9 mouse cellular contexts compared by ENCODE assay signal in genomic region chr10:75258241-75258640, GRCm38 (mm10). TPM values are rescaled to one million over a fixed set of nuclear protein-coding genes. Genes with fewer than 3 reads are reported as not detected.
A peak's percentile ranks its signal among the peaks of the same experiment; 100 is the strongest.
DNase-seq lines count a peak whose midpoint lies in the region; ATAC-seq and TF ChIP-seq lines count a peak whose summit lies in the region.
"Had no signal": no experiment of that assay in that cellular context is flagged by ENCODE, and none has a peak within 500 bp of the region (broad histone marks: within the 10 kb centered on the region; RNA-seq: fewer than 3 reads in every experiment).

No protein-coding gene starts in this region.

- no peaks in the 10 kb centered on the region for H3K9me3 ChIP-seq in midbrain, embryonic 12.5 days
- no peaks in the 10 kb centered on the region for H3K9me3 ChIP-seq in midbrain, embryonic 13.5 days
- no peaks in the 10 kb centered on the region for H3K9me3 ChIP-seq in heart, postnatal 0 days (replicated peaks; ENCODE audit: control insufficient read depth, low read length)

- H3K9ac ChIP-seq in midbrain, embryonic 12.5 days (replicated peaks), result no peak overlapping the region
- H3K9ac ChIP-seq in midbrain, embryonic 13.5 days (replicated peaks), result no peak overlapping the region
- H3K9ac ChIP-seq in heart, postnatal 0 days (replicated peaks; ENCODE audit: low read depth, low read length), result no peak overlapping the region

- H3K4me3 ChIP-seq in midbrain, embryonic 12.5 days, result no peak overlapping the region
- H3K4me3 ChIP-seq in midbrain, embryonic 13.5 days (replicated peaks), result no peak overlapping the region
- H3K4me3 ChIP-seq in heart, postnatal 0 days (ENCODE audit: low read depth, low read length), result no peak overlapping the region

- 71% methylated on average over 5 of the region's 5 CpGs for WGBS in midbrain, embryonic 12.5 days
- 72% methylated on average over 5 of the region's 5 CpGs for WGBS in midbrain, embryonic 13.5 days
- WGBS in heart, postnatal 0 days, result 62% methylated on average over 5 of the region's 5 CpGs

- no peak for TF ChIP-seq EP300 in heart, postnatal 0 days (IDR thresholded peaks at IDR 0.05; ENCODE audit: low read depth)

- no peak overlapping the region for H3K4me2 ChIP-seq in midbrain, embryonic 12.5 days (replicated peaks)
- no peak overlapping the region for H3K4me2 ChIP-seq in midbrain, embryonic 13.5 days (replicated peaks)
- H3K4me2 ChIP-seq in heart, postnatal 0 days (ENCODE audit: low read depth, low read length), result no peak overlapping the region

- H3K36me3 ChIP-seq in midbrain, embryonic 12.5 days, result peaks cover 43% of the 10 kb centered on the region
- peaks cover 48% of the 10 kb centered on the region for H3K36me3 ChIP-seq in midbrain, embryonic 13.5 days
- H3K36me3 ChIP-seq in heart, postnatal 0 days (replicated peaks; ENCODE audit: control insufficient read depth, insufficient read depth, low read length), result peaks cover 48% of the 10 kb centered on the region

- 0 out of 2 replicates have a peak overlapping the region, but pooled peaks have one; percentile 42 for H3K27ac ChIP-seq in midbrain, embryonic 12.5 days (replicated peaks)
- H3K27ac ChIP-seq in midbrain, embryonic 13.5 days, result no peak overlapping the region
- peak overlapping the region; percentile 38 for H3K27ac ChIP-seq in heart, postnatal 0 days (ENCODE audit: low read depth)

- H3K27me3 ChIP-seq in midbrain, embryonic 12.5 days, result no peaks in the 10 kb centered on the region
- no peaks in the 10 kb centered on the region for H3K27me3 ChIP-seq in midbrain, embryonic 13.5 days
- no peaks in the 10 kb centered on the region for H3K27me3 ChIP-seq in heart, postnatal 0 days (ENCODE audit: control insufficient read depth, insufficient read depth, low read length)

- H3K4me1 ChIP-seq in midbrain, embryonic 12.5 days, result no peaks in the 10 kb centered on the region
- H3K4me1 ChIP-seq in midbrain, embryonic 13.5 days (replicated peaks), result no peaks in the 10 kb centered on the region
- no peaks in the 10 kb centered on the region for H3K4me1 ChIP-seq in heart, postnatal 0 days (ENCODE audit: control insufficient read depth, insufficient read depth)

- ATAC-seq in midbrain, embryonic 12.5 days (ENCODE audit: low FRiP score, low read depth), result no peak
- ATAC-seq in midbrain, embryonic 13.5 days, result no peak
- no peak for ATAC-seq in heart, postnatal 0 days (ENCODE audit: insufficient read depth, low read depth)

- peak; percentile 50 for DNase-seq in gastrocnemius, adult 18-20 months (ENCODE audit: low spot score)
- no peak for DNase-seq in gastrocnemius, postnatal 4 days (ENCODE audit: low spot score in 2 of 2)
- peak; percentile 14 for DNase-seq in heart, postnatal 0 days (ENCODE audit: low spot score)
- DNase-seq in spleen, postnatal 4 days (ENCODE audit: low spot score in 2 of 2), result peak; percentile 44 to 68
- no peak for DNase-seq in adrenal gland, postnatal 14 days
- no peak for DNase-seq in left cerebral cortex, adult 8-10 months (ENCODE audit: low spot score in 2 of 2)
- DNase-seq: thymus, postnatal 36 days had no signal

- no peak for TF ChIP-seq CTCF in heart, postnatal 0 days (IDR thresholded peaks at IDR 0.05; ENCODE audit: low read depth)

RNA-seq across cellular contexts. Expression of gene Specc1l, which starts 46.4 kb away (rescaled TPM):
- total RNA-seq in gastrocnemius, adult 18-20 months (2021), result 10 to 100 TPM; 42.0 to 45.8 TPM
- 10 to 100 TPM; 46.0 to 49.7 TPM for total RNA-seq in gastrocnemius, postnatal 4 days (2021)
- 52.0 and 52.1 TPM in 2 replicates for polyA plus RNA-seq in midbrain, embryonic 12.5 days (2016; fragmentation: Nextera tagmentation; extraction: Ambion mirVana)
- 36.7 and 38.7 TPM in 2 replicates for polyA plus RNA-seq in midbrain, embryonic 13.5 days (2015; fragmentation: Nextera tagmentation; extraction: Ambion mirVana)
- total RNA-seq in heart, postnatal 0 days (2014; rRNA removed; ENCODE audit: low replicate concordance), result 23.4 and 28.5 TPM in 2 replicates
- polyA plus RNA-seq in heart, postnatal 0 days (2015; fragmentation: Nextera tagmentation; extraction: Ambion mirVana), result 11.4 and 13.3 TPM in 2 replicates
- total RNA-seq in adrenal gland, postnatal 14 days (2021), result 43.6 and 50.7 TPM in 2 replicates
- total RNA-seq in left cerebral cortex, adult 8-10 months (2022), result 10 to 100 TPM; 42.5 to 47.8 (median 44.0) TPM

RNA-seq across cellular contexts. Expression of gene Adora2a, which starts 58.4 kb away (rescaled TPM):
- 1 to 10 TPM in 1 of 2 experiments, under 1 TPM in 1; 0.96 to 1.6 TPM for total RNA-seq in gastrocnemius, adult 18-20 months (2021)
- total RNA-seq in gastrocnemius, postnatal 4 days (2021), result 1 to 10 TPM; 4.4 to 5.5 TPM
- polyA plus RNA-seq in midbrain, embryonic 12.5 days (2016; fragmentation: Nextera tagmentation; extraction: Ambion mirVana), result 1.7 and 2.7 TPM in 2 replicates
- 2.6 and 3.0 TPM in 2 replicates for polyA plus RNA-seq in midbrain, embryonic 13.5 days (2015; fragmentation: Nextera tagmentation; extraction: Ambion mirVana)
- total RNA-seq in heart, postnatal 0 days (2014; rRNA removed; ENCODE audit: low replicate concordance), result 15.8 and 51.3 TPM in 2 replicates
- polyA plus RNA-seq in heart, postnatal 0 days (2015; fragmentation: Nextera tagmentation; extraction: Ambion mirVana), result 3.6 and 4.4 TPM in 2 replicates
- 6.9 and 10.6 TPM in 2 replicates for total RNA-seq in adrenal gland, postnatal 14 days (2021)
- total RNA-seq in left cerebral cortex, adult 8-10 months (2022), result 10 to 100 TPM; 57.0 to 85.4 (median 75.0) TPM

Comparison
In these comparisons a context has a peak if more than half of its experiments do, and no peak if none do; other contexts are left out.
1. DNase-seq: peak in gastrocnemius, adult 18-20 months (single experiment), heart, postnatal 0 days (single experiment) and spleen, postnatal 4 days (2 of 2); none in gastrocnemius, postnatal 4 days (0 of 2), adrenal gland, postnatal 14 days (single experiment) and left cerebral cortex, adult 8-10 months (0 of 2).